Comparison of ENCODE assay signal across 8 mouse cellular contexts in the genomic region with DNA sequence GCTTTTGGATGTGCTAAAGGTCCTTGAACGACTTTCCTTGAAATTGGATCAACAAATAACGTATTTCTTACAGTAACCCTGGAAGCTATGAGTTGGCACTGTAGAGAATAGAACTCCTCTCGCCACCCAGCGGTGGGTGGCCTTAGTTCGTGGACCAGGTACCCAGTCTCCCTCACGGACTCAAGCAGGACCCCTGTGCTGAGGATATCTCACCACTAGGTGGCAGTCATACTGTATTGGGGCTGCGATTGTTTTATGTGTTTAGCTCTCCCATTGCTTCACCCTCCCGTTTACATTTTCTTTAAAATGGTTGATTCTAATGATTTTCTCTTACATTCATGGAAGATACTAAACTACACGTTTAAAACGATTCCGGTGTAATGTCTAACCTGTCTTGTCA. TPM values are rescaled to one million over a fixed set of nuclear protein-coding genes. Genes with fewer than 3 reads are reported as not detected.
DNase-seq lines count a peak whose midpoint lies in the region; ATAC-seq lines count a peak whose summit lies in the region.

No protein-coding gene starts in this region.

- no peaks in the 10 kb centered on the region for H3K9me3 ChIP-seq in intestine, embryonic 14.5 days (ENCODE audit: control insufficient read depth, low read length)

- intact Hi-C loops in left cerebral cortex, postnatal 10 days (cut with DNase I): loop anchor here (5.0 kb wide), 1 partner anchor 151 kb away; the partner anchor contains the start of genes Mttp and Trmt10a

- no peaks in the 10 kb centered on the region for H3K36me3 ChIP-seq in intestine, embryonic 14.5 days (ENCODE audit: control insufficient read depth, insufficient read depth, low read length)

- no peak overlapping the region for H3K4me2 ChIP-seq in intestine, embryonic 14.5 days (ENCODE audit: low read length)

- peak; percentile 93 for DNase-seq in adipocyte (ENCODE audit: low spot score)
- peak; percentile 95 for DNase-seq in embryo, embryonic 10.5 days (ENCODE audit: low spot score)
- DNase-seq in gastrocnemius, postnatal 25 days: peak; percentile 68
- DNase-seq in intestine, embryonic 14.5 days (ENCODE audit: low spot score): peak; percentile 83
- DNase-seq in left cerebral cortex, postnatal 10 days (ENCODE audit: extremely low spot score in 1 of 2, low spot score in 2 of 2): peak; percentile 51 to 74
- DNase-seq in mesoderm, embryonic 11.5 days (ENCODE audit: low read depth, low spot score): peak; percentile 88
- DNase-seq in right cerebral cortex, postnatal 4 days: peak; percentile 30
- peak; percentile 83 for DNase-seq in yolk sac, embryonic 10.5 days (ENCODE audit: low spot score)

- ATAC-seq in intestine, embryonic 14.5 days (replicated peaks; ENCODE audit: low FRiP score, low TSS enrichment, low read depth): peak; percentile 91

- H3K27me3 ChIP-seq in intestine, embryonic 14.5 days (replicated peaks; ENCODE audit: control insufficient read depth, insufficient read depth, low read length): no peaks in the 10 kb centered on the region

- WGBS in intestine, embryonic 14.5 days: 14% methylated on average over 11 of the region's 11 CpGs

- H3K4me3 ChIP-seq in intestine, embryonic 14.5 days (ENCODE audit: low read depth, low read length): no peak overlapping the region

- H3K9ac ChIP-seq in intestine, embryonic 14.5 days (ENCODE audit: low read length): no peak overlapping the region

- no peaks in the 10 kb centered on the region for H3K4me1 ChIP-seq in intestine, embryonic 14.5 days (replicated peaks; ENCODE audit: control insufficient read depth, insufficient read depth, low read length)

- H3K27ac ChIP-seq in intestine, embryonic 14.5 days (ENCODE audit: low read depth): no peak overlapping the region

RNA-seq across cellular contexts. Expression of gene Dapp1, which starts 9.8 kb away (rescaled TPM):
- total RNA-seq in gastrocnemius, postnatal 25 days (2021): 1 to 10 TPM in 1 of 2 experiments, under 1 TPM in 1; 0.84 to 1.3 TPM
- 14.4 and 14.5 TPM in 2 replicates for polyA plus RNA-seq in intestine, embryonic 14.5 days (2014; fragmentation: Nextera tagmentation; extraction: Ambion mirVana)
- 1 to 10 TPM; 2.4 to 4.0 TPM for total RNA-seq in left cerebral cortex, postnatal 10 days (2021)

Comparison
In these comparisons a context has a peak if more than half of its experiments do, and no peak if none do; other contexts are left out.
1. DNase-seq: peak in every context shown above with its lines; median percentile 95 in embryo, embryonic 10.5 days; 93 in adipocyte; 88 in mesoderm, embryonic 11.5 days; 83 in intestine, embryonic 14.5 days; 83 in yolk sac, embryonic 10.5 days; 68 in gastrocnemius, postnatal 25 days; 62 in left cerebral cortex, postnatal 10 days; 30 in right cerebral cortex, postnatal 4 days.